Mouse (Mus musculus) kidney, adult 11 months (tissue): ENCODE measurements around the gene Dab2.

Experiments used
- DNase-seq: peaks from one replicate; pipeline ENCODE4 v3.0.0; 2022

Dab2 gene

GRCm38 (mm10) chr15:6398211-6398610, 98.6 kb downstream of the Dab2 start:
- DNase-seq, result no peak

GRCm38 (mm10) chr15:6398881-6399280, 99.3 kb downstream of the Dab2 start:
- no peak for DNase-seq

- no peak for DNase-seq
These were observed 100.5 kb downstream of the Dab2 start for GRCm38 (mm10) chr15:6400115-6400514.

GRCm38 (mm10) chr15:6402433-6402832, 102.8 kb downstream of the Dab2 start:
- DNase-seq, result no peak

GRCm38 (mm10) chr15:6404172-6404571, 104.6 kb downstream of the Dab2 start:
- no peak for DNase-seq

GRCm38 (mm10) chr15:6406771-6407170, 107.2 kb downstream of the Dab2 start:
- DNase-seq, result peak; percentile 66

- no peak for DNase-seq
These were observed 109.4 kb downstream of the Dab2 start for GRCm38 (mm10) chr15:6409031-6409430.

- peak; percentile 62 for DNase-seq
These were observed 110.6 kb downstream of the Dab2 start for GRCm38 (mm10) chr15:6410161-6410560.

- no peak for DNase-seq
These were observed 111.7 kb downstream of the Dab2 start for GRCm38 (mm10) chr15:6411334-6411733.

GRCm38 (mm10) chr15:6415317-6415716, 115.7 kb downstream of the Dab2 start:
- DNase-seq, result no peak

GRCm38 (mm10) chr15:6431777-6432176, 132.2 kb downstream of the Dab2 start:
- DNase-seq, result no peak

GRCm38 (mm10) chr15:6432411-6432810, 132.8 kb downstream of the Dab2 start:
- DNase-seq, result no peak

GRCm38 (mm10) chr15:6435281-6435680, 135.7 kb downstream of the Dab2 start:
- DNase-seq, result no peak

- DNase-seq, result no peak
These were observed 136.2 kb downstream of the Dab2 start for GRCm38 (mm10) chr15:6435773-6436172.

GRCm38 (mm10) chr15:6438685-6439084, 139.1 kb downstream of the Dab2 start:
- DNase-seq, result no peak

GRCm38 (mm10) chr15:6444452-6444851, 144.9 kb downstream of the Dab2 start:
- no peak for DNase-seq

GRCm38 (mm10) chr15:6445135-6445534, 145.5 kb downstream of the Dab2 start, which contains the start of gene C9:
C9 (plus strand) TSS chr15:6445327.
- DNase-seq, result no peak

GRCm38 (mm10) chr15:6446181-6446580, 146.6 kb downstream of the Dab2 start:
- DNase-seq, result no peak

GRCm38 (mm10) chr15:6448892-6449291, 149.3 kb downstream of the Dab2 start:
- no peak for DNase-seq

- DNase-seq, result no peak
These were observed 154.9 kb downstream of the Dab2 start for GRCm38 (mm10) chr15:6454461-6454860.

- no peak for DNase-seq
These were observed 161.8 kb downstream of the Dab2 start for GRCm38 (mm10) chr15:6461381-6461780.

- no peak for DNase-seq
These were observed 163.9 kb downstream of the Dab2 start for GRCm38 (mm10) chr15:6463361-6463923.

- DNase-seq, result no peak
These were observed 167.4 kb downstream of the Dab2 start for GRCm38 (mm10) chr15:6466995-6467394.

GRCm38 (mm10) chr15:6468845-6469244, 169.3 kb downstream of the Dab2 start:
- DNase-seq, result no peak

- DNase-seq, result no peak
These were observed 169.8 kb downstream of the Dab2 start for GRCm38 (mm10) chr15:6469384-6469783.
